Mouse (Mus musculus): ENCODE results near the gene Ptprb.

Gene Ptprb

GRCm38 (mm10) chr10:116275280-116275679, at the start of gene Ptprb:
Gene Ptprb (plus strand): TSS chr10:116275523.
- DNase-seq (ENCODE audit: low read depth, low spot score): no peak

- no peak for DNase-seq (ENCODE audit: low read depth, low spot score)
Measured at GRCm38 (mm10) chr10:116235299-116235698, 40.0 kb upstream of the Ptprb start.

GRCm38 (mm10) chr10:116242200-116242599, 33.1 kb upstream of the Ptprb start:
- no peak for DNase-seq (ENCODE audit: low read depth, low spot score)

- DNase-seq (ENCODE audit: low read depth, low spot score): no peak
Measured at GRCm38 (mm10) chr10:116243373-116243772, 31.9 kb upstream of the Ptprb start.

- DNase-seq (ENCODE audit: low read depth, low spot score): no peak
Measured at GRCm38 (mm10) chr10:116245632-116246031, 29.7 kb upstream of the Ptprb start.

- no peak for DNase-seq (ENCODE audit: low read depth, low spot score)
Measured at GRCm38 (mm10) chr10:116252668-116253067, 22.7 kb upstream of the Ptprb start.

- DNase-seq (ENCODE audit: low read depth, low spot score): no peak
Measured at GRCm38 (mm10) chr10:116253972-116254371, 21.4 kb upstream of the Ptprb start.

- peak; percentile 17 for DNase-seq (ENCODE audit: low read depth, low spot score)
Measured at GRCm38 (mm10) chr10:116259298-116259697, 16.0 kb upstream of the Ptprb start.

GRCm38 (mm10) chr10:116260658-116261433, 14.5 kb upstream of the Ptprb start:
- peak; percentile 87 for DNase-seq (ENCODE audit: low read depth, low spot score)

- no peak for DNase-seq (ENCODE audit: low read depth, low spot score)
Measured at GRCm38 (mm10) chr10:116261559-116261958, 13.8 kb upstream of the Ptprb start.

- no peak for DNase-seq (ENCODE audit: low read depth, low spot score)
Measured at GRCm38 (mm10) chr10:116264521-116264920, 10.8 kb upstream of the Ptprb start.

- peak; percentile 91 for DNase-seq (ENCODE audit: low read depth, low spot score)
Measured at GRCm38 (mm10) chr10:116266561-116267433, 8.5 kb upstream of the Ptprb start.

- DNase-seq (ENCODE audit: low read depth, low spot score): peak; percentile 26
Measured at GRCm38 (mm10) chr10:116267434-116267822, 7.9 kb upstream of the Ptprb start.

GRCm38 (mm10) chr10:116268343-116268742, 7.0 kb upstream of the Ptprb start:
- DNase-seq (ENCODE audit: low read depth, low spot score): peak; percentile 79

GRCm38 (mm10) chr10:116270646-116271469, 4.5 kb upstream of the Ptprb start:
- DNase-seq (ENCODE audit: low read depth, low spot score): no peak

GRCm38 (mm10) chr10:116271470-116271915, 3.8 kb upstream of the Ptprb start:
- DNase-seq (ENCODE audit: low read depth, low spot score): no peak

GRCm38 (mm10) chr10:116272156-116272555, 3.2 kb upstream of the Ptprb start:
- no peak for DNase-seq (ENCODE audit: low read depth, low spot score)

- no peak for DNase-seq (ENCODE audit: low read depth, low spot score)
Measured at GRCm38 (mm10) chr10:116286697-116287344, 11.5 kb downstream of the Ptprb start.

- no peak for DNase-seq (ENCODE audit: low read depth, low spot score)
Measured at GRCm38 (mm10) chr10:116288130-116288529, 12.8 kb downstream of the Ptprb start.

- DNase-seq (ENCODE audit: low read depth, low spot score): no peak
Measured at GRCm38 (mm10) chr10:116290483-116290882, 15.2 kb downstream of the Ptprb start.

GRCm38 (mm10) chr10:116291153-116291755, 15.9 kb downstream of the Ptprb start:
- DNase-seq (ENCODE audit: low read depth, low spot score): peak; percentile 12

All from 3T3-L1 (cell line).